Mouse (Mus musculus) layer of hippocampus, postnatal 14 days (tissue): ENCODE data around the gene Nectin3. TPM values are rescaled to one million over a fixed set of nuclear protein-coding genes. Genes with fewer than 3 reads are reported as not detected.

Source experiments
- DNase-seq, 2 experiments: peaks; one replicate each; pipeline ENCODE4 v3.0.0; 2021 to 2022; ENCODE audit warnings: low spot score in 2 of 2, mixed read lengths in 1 of 2
- long read RNA-seq, 2 experiments: library from polyadenylated mRNA; stranded (forward); transcript quantifications; one replicate each; pipeline ENCODE4 v2.0.0; 2021
- total RNA-seq, 2 experiments: library from RNA; stranded (reverse); gene quantifications; 2 replicates each; pipeline ENCODE4 v1.2.3; 2021

Gene Nectin3
- 10 to 100 TPM; 75.6 to 88.2 TPM for total RNA-seq
- long read RNA-seq, experiment 1, transcript Nectin3-203 (7 exons, 1,746 nt): minor isoform, 6 of 69 reads
- long read RNA-seq, experiment 1, transcript Nectin3-201 (6 exons, 3,062 nt): major isoform, 55 of 69 reads
- long read RNA-seq, experiment 1, partial matches to known transcripts: 0 of 69 reads
- long read RNA-seq, experiment 1, other reads (novel, unspliced or antisense): 8 of 69 reads
- long read RNA-seq, experiment 2, transcript Nectin3-201 (6 exons, 3,062 nt): major isoform, 74 of 93 reads
- long read RNA-seq, experiment 2, transcript Nectin3-203 (7 exons, 1,746 nt): minor isoform, 9 of 93 reads
- long read RNA-seq, experiment 2, partial matches to known transcripts: 3 of 93 reads
- long read RNA-seq, experiment 2, other reads (novel, unspliced or antisense): 7 of 93 reads

DNA sequence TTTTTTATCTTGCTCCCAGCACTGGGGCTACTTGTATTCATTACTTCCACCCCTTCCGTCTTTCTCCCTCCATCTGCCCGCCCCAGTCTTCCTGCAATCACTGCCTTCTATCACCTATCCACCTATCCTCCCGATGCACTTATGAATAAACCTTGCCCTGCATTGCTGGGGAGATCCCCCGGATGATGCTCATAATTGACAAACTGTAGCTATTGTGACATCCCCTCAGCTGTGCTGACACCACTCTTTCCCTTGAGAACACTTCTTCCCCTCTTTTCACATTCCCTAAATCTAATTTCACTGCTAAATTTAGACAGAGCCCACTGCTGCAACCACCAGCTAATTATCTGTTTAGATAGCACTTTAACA, at the start of gene Nectin3:
Gene Nectin3 (minus strand): TSS at position 105 of the 369 bp plus-strand sequence.
- peak in 1 of 2 experiments; percentile 29 for DNase-seq

DNA sequence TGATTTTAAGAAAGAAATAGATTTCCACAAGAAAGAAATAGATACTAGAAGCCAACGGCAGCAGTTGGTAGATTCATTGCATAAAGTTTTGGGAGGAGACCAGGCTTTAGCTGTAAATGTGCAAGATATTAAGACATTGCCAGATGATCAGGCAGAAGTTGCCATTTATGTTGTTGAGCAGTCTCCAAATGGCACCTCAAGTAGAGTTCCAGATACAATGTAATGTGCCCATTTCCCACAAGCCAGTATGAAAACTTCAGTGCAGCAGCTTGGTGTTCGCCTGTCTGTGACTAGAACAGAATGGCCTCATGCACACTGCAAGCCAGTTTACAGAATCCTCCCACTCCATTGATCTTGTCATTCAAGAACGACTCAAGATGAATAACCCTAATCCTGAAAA, 39.8 kb upstream of the Nectin3 start:
- peak in 1 of 2 experiments; percentile 57 for DNase-seq

GRCm38 (mm10) chr16:46532465-46533254, 34.3 kb upstream of the Nectin3 start:
- DNase-seq: no peak

DNA sequence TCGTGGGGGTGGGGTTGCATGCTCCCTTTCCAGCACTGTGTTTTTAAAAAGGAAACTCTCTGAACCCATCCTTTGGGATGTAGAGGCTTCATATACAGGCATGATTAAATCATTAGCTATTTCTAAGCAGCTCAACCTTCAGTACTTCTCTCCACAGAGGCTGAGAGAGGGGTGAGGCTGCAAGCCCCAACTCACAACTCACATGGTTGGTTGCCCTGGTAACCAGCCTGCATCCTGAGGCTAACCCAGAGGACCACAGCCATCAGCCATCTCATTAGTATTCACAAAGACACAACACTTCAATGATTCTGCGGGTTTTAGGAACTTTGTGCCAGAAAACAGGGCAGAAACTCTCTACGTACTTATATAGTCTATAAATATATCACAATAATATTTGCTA, 32.7 kb upstream of the Nectin3 start:
- no peak for DNase-seq

DNA sequence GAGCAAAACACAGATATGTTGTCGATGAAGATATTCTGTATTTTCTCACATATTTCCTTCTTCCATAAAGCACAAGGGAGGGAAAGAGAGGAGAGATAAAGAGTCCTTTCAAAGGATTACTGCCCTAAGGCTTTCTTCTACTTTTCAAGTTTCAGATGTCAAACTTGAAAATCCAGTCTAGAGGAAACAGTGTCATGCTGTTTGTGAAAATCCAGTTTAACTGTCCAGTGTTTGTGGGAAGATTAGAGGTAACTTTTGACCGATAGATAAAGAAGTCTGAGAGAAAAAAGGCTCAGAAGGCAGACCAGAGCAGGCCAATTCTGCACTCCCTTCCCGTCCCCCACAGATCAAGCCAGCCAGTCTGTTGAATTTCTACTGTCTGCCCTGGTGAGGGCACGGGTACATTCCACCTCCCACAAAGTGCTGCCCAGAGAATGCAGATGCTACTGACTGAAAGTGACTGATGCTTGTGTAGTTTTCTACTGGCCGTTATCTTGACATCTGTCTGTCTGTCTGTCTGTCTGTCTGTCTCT, 22.6 kb upstream of the Nectin3 start:
- no peak for DNase-seq

- no peak for DNase-seq
These were observed 21.3 kb upstream of the Nectin3 start for GRCm38 (mm10) chr16:46519606-46520005.

DNA sequence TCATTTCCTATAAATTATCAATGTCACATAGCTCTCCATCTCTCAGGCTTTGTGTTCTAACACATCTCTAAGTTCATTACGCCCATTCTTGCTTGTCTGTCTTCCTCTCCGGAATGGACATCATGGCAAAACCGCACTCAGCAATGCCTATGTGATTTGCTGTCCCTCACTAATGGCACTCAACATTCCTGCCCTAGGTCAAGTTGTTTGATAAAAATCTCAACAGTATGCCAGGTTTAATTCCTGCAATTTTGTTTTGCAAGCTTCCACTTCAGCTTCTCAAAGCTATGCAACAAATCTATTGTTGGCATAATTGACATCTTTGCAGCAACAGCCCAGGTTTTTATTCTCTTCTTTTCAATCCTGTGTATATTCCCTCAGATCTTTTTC, 9.6 kb upstream of the Nectin3 start:
- no peak for DNase-seq

- no peak for DNase-seq
These were observed 9.1 kb upstream of the Nectin3 start for GRCm38 (mm10) chr16:46507260-46507943.

DNA sequence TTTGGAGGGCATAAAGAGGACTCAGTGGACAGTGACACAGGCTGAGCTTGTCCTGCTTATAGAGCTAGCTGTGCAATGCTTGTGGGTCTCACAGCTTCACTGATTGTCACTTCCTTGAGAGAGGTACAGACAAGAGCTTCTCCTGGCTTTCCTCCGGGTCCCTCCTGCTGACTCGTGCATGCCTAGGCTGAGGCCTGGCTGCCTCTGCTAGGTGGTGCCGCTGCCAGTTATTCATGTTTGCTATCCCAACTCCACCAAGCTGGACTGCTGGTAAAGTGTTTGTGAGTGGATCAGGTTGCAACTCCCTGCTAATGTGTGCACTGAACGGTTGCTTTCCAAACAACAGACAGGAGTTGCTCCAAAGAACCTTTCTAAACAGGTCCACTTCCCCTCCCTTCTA, 5.7 kb upstream of the Nectin3 start:
- DNase-seq: no peak

- no peak for DNase-seq
These were observed 4.0 kb upstream of the Nectin3 start for GRCm38 (mm10) chr16:46502311-46502710.

DNA sequence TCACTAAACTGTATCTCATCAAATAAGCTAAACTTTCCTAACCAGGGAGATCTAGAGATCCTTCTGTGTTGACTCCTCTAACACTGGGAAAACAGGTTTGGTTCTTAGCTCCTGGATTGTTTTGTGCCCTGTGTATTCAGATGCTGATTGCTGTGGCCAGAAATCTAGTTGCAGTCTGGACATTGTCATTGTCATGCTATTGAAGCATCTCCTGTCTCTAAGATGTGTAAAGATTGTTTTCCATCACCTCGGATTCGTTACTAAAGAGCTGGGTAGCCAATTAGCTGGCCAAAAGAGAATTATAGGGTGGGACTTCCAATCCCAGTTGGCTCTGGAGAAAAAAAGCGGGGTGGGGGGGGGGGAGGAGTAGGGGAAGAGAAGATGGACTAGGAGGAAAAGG, 2.4 kb upstream of the Nectin3 start:
- no peak for DNase-seq

DNA sequence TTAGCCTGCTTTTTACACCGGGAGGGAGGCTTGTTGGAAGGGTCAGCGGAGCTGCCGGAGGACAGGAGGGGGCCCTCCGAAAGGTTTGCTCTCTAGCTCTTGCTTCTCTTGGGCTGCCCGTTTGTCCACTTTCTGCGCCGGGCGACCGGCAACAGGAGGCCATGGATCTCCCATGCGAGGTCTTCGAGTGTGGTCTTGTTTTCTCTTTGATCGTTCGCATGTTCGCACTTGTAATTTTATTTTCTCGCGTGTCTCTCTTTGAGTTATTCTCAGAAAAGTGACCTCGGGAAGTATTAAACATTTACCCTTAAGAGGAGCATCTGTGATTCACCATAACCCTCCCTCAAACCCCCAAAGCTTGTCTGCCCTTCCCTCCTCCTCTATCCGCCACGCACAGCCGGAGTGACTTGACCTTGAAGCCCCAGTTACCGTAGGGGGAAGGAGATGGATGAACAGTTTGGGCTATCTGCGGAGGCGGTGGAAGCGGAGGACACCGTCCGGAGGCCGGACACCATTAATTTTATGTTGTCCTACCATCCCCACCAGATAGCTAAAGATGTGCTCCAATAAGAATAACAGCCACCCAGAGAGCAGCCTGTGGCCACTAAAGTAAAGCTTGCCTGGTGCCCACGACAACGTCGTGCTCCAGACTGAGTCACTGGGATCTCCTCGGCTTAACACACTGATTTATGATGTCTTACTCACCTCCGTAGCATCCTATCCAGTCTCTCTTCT, 472 bp downstream of the Nectin3 start:
- DNase-seq: peak in 1 of 2 experiments; percentile 30

GRCm38 (mm10) chr16:46496889-46497685, 1.2 kb downstream of the Nectin3 start:
- DNase-seq: peak; percentile 90 to 94

GRCm38 (mm10) chr16:46496031-46496868, 2.1 kb downstream of the Nectin3 start:
- peak; percentile 35 to 37 for DNase-seq

- no peak for DNase-seq
These were observed 3.1 kb downstream of the Nectin3 start for GRCm38 (mm10) chr16:46495201-46495600.

DNA sequence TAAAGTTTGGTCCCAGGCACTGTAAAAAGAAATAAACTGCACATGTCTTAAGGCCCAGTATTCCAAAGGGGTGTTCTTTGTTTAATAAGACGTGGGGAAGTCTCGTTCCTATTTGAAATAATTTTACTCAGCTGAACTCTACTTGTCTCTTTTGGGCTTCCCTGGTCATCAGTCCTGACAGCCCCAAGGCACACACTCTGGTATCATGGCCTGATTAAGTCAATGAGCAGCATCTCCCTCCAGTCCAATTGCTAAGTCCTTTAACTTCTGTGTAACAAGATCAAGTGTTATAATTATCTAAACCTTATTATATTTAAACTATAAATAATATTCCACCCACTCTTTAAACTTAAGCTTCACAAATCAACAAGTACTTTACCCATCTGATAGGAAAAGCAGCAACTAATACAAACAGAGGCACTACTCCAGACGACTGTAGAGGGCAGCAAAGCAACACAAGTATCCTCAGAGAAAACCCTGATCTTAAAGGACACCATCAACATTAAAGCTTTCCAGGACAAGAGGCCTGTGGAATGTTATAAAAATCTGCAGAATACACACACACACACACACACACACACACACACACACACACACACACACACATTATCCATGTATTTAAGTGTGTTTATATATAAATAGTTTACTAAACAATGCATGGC, 10.8 kb downstream of the Nectin3 start:
- peak; percentile 29 to 74 for DNase-seq

DNA sequence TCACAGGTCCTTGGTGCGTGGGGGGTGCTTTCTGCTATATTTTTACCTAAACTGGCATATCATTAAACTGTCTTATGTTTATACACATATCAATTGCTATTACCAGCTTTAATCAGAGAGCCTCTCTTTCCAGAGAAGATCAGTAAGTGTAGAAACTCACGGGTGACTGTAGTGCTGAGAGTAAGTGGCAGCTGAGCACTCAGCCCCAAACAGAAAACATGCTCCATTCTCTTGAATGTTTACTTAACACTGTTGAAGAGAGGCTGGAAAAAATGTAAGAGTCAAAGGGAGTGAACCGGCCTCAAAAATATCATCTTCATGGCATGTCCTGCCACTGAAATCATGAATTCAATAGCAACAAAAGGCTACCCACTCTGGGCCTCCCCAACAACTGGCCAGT, 21.0 kb downstream of the Nectin3 start:
- no peak for DNase-seq

DNA sequence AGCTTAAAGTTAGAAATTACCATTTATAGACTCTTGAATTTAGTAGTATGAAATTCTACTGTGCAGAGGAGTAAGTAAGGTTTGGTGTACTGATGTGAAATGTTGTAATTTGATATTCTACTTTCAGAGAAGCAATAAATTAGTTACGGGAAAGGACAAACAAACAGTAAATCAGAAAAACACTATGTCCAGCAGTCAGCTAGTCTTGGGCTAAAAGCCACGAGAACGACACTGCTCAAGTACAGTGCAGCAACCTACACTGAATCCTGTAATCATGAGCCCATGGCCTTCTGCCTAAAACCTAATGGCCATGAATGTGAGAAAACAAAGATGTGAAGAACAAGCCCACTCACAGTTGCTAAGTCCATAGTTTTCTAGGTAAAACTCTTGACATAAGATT, 46.9 kb downstream of the Nectin3 start:
- DNase-seq: no peak

- no peak for DNase-seq
These were observed 49.3 kb downstream of the Nectin3 start for GRCm38 (mm10) chr16:46449013-46449412.
